Mouse (Mus musculus): Measurements from ENCODE around the gene Slc26a9. TPM values are rescaled to one million over a fixed set of nuclear protein-coding genes. Genes with fewer than 3 reads are reported as not detected.

Gene Slc26a9
- polyA plus RNA-seq, 1 experiment from 2014 or later = 0.04 TPM

- no peak overlapping the region for H3K4me2 ChIP-seq (ENCODE audit: low read depth, low read length)
- H3K27ac ChIP-seq (ENCODE audit: low read depth, low read length) = no peak overlapping the region
- no peaks in the 10 kb centered on the region for H3K4me1 ChIP-seq (ENCODE audit: control insufficient read depth, insufficient read depth, low read length)
- no peaks in the 10 kb centered on the region for H3K27me3 ChIP-seq (ENCODE audit: control insufficient read depth, insufficient read depth, low read length)
- H3K9me3 ChIP-seq (ENCODE audit: control insufficient read depth, low read length) = no peaks in the 10 kb centered on the region
- no peak overlapping the region for H3K9ac ChIP-seq (replicated peaks; ENCODE audit: low read depth, low read length)
- no peaks in the 10 kb centered on the region for H3K36me3 ChIP-seq (ENCODE audit: control insufficient read depth, insufficient read depth, low read length)
- 81% methylated on average over 12 of the region's 12 CpGs for WGBS
- no peak for ATAC-seq (ENCODE audit: low read depth)
- no peak overlapping the region for H3K4me3 ChIP-seq (ENCODE audit: low read depth, low read length)
Observed at GRCm38 (mm10) chr1:131730639-131731437, 13.0 kb upstream of the Slc26a9 start.

- Histone ChIP-seq H3K4me2 (ENCODE audit: low read depth, low read length) (no peak overlapping the region), H3K9ac (replicated peaks; ENCODE audit: low read depth, low read length) (no peak overlapping the region), H3K27ac (ENCODE audit: low read depth, low read length) (no peak overlapping the region), H3K4me3 (ENCODE audit: low read depth, low read length) (no peak overlapping the region), H3K36me3 (ENCODE audit: control insufficient read depth, insufficient read depth, low read length) (no peaks in the 10 kb centered on the region), H3K27me3 (ENCODE audit: control insufficient read depth, insufficient read depth, low read length) (no peaks in the 10 kb centered on the region), H3K4me1 (ENCODE audit: control insufficient read depth, insufficient read depth, low read length) (no peaks in the 10 kb centered on the region), H3K9me3 (ENCODE audit: control insufficient read depth, low read length) (no peaks in the 10 kb centered on the region)
- no peak for ATAC-seq (ENCODE audit: low read depth)
- 69% methylated on average over 13 of the region's 13 CpGs for WGBS
Observed at GRCm38 (mm10) chr1:131733474-131734180, 10.2 kb upstream of the Slc26a9 start.

- no peak for ATAC-seq (ENCODE audit: low read depth)
- Histone ChIP-seq H3K4me3 (ENCODE audit: low read depth, low read length) (no peak overlapping the region), H3K27ac (ENCODE audit: low read depth, low read length) (no peak overlapping the region), H3K36me3 (ENCODE audit: control insufficient read depth, insufficient read depth, low read length) (no peaks in the 10 kb centered on the region), H3K27me3 (ENCODE audit: control insufficient read depth, insufficient read depth, low read length) (no peaks in the 10 kb centered on the region), H3K4me1 (ENCODE audit: control insufficient read depth, insufficient read depth, low read length) (no peaks in the 10 kb centered on the region), H3K9me3 (ENCODE audit: control insufficient read depth, low read length) (no peaks in the 10 kb centered on the region), H3K9ac (replicated peaks; ENCODE audit: low read depth, low read length) (no peak overlapping the region), H3K4me2 (ENCODE audit: low read depth, low read length) (no peak overlapping the region)
- 91% methylated on average over 6 of the region's 6 CpGs for WGBS
Observed at GRCm38 (mm10) chr1:131734657-131735273, 9.1 kb upstream of the Slc26a9 start.

GRCm38 (mm10) chr1:131736494-131736893, 7.3 kb upstream of the Slc26a9 start:
- no peak overlapping the region for H3K27ac ChIP-seq (ENCODE audit: low read depth, low read length)
- no peak overlapping the region for H3K4me3 ChIP-seq (ENCODE audit: low read depth, low read length)
- WGBS = 90% methylated on average over 9 of the region's 9 CpGs
- H3K36me3 ChIP-seq (ENCODE audit: control insufficient read depth, insufficient read depth, low read length) = no peaks in the 10 kb centered on the region
- H3K9me3 ChIP-seq (ENCODE audit: control insufficient read depth, low read length) = no peaks in the 10 kb centered on the region
- H3K9ac ChIP-seq (replicated peaks; ENCODE audit: low read depth, low read length) = no peak overlapping the region
- no peak for ATAC-seq (ENCODE audit: low read depth)
- H3K27me3 ChIP-seq (ENCODE audit: control insufficient read depth, insufficient read depth, low read length) = no peaks in the 10 kb centered on the region
- no peak overlapping the region for H3K4me2 ChIP-seq (ENCODE audit: low read depth, low read length)
- no peaks in the 10 kb centered on the region for H3K4me1 ChIP-seq (ENCODE audit: control insufficient read depth, insufficient read depth, low read length)

- no peaks in the 10 kb centered on the region for H3K4me1 ChIP-seq (ENCODE audit: control insufficient read depth, insufficient read depth, low read length)
- H3K9ac ChIP-seq (replicated peaks; ENCODE audit: low read depth, low read length) = no peak overlapping the region
- H3K4me3 ChIP-seq (ENCODE audit: low read depth, low read length) = no peak overlapping the region
- H3K27me3 ChIP-seq (ENCODE audit: control insufficient read depth, insufficient read depth, low read length) = no peaks in the 10 kb centered on the region
- no peaks in the 10 kb centered on the region for H3K36me3 ChIP-seq (ENCODE audit: control insufficient read depth, insufficient read depth, low read length)
- H3K27ac ChIP-seq (ENCODE audit: low read depth, low read length) = no peak overlapping the region
- no peaks in the 10 kb centered on the region for H3K9me3 ChIP-seq (ENCODE audit: control insufficient read depth, low read length)
- no peak overlapping the region for H3K4me2 ChIP-seq (ENCODE audit: low read depth, low read length)
- peak; percentile 61; the same call in 1 of the 2 replicates for ATAC-seq (ENCODE audit: low read depth)
- 78% methylated on average over 5 of the region's 5 CpGs for WGBS
Observed at GRCm38 (mm10) chr1:131737269-131737668, 6.6 kb upstream of the Slc26a9 start.

GRCm38 (mm10) chr1:131738760-131739159, 5.1 kb upstream of the Slc26a9 start:
- Histone ChIP-seq H3K36me3 (ENCODE audit: control insufficient read depth, insufficient read depth, low read length) (no peaks in the 10 kb centered on the region), H3K4me2 (ENCODE audit: low read depth, low read length) (no peak overlapping the region), H3K4me3 (ENCODE audit: low read depth, low read length) (no peak overlapping the region), H3K9me3 (ENCODE audit: control insufficient read depth, low read length) (no peaks in the 10 kb centered on the region), H3K4me1 (ENCODE audit: control insufficient read depth, insufficient read depth, low read length) (no peaks in the 10 kb centered on the region), H3K27me3 (ENCODE audit: control insufficient read depth, insufficient read depth, low read length) (no peaks in the 10 kb centered on the region), H3K9ac (replicated peaks; ENCODE audit: low read depth, low read length) (no peak overlapping the region), H3K27ac (ENCODE audit: low read depth, low read length) (no peak overlapping the region)
- ATAC-seq (ENCODE audit: low read depth) = no peak
- WGBS = 75% methylated on average over 1 of the region's 1 CpGs

GRCm38 (mm10) chr1:131739481-131740160, 4.2 kb upstream of the Slc26a9 start:
- Histone ChIP-seq H3K9me3 (ENCODE audit: control insufficient read depth, low read length) (no peaks in the 10 kb centered on the region), H3K4me2 (ENCODE audit: low read depth, low read length) (no peak overlapping the region), H3K27ac (ENCODE audit: low read depth, low read length) (no peak overlapping the region), H3K36me3 (ENCODE audit: control insufficient read depth, insufficient read depth, low read length) (no peaks in the 10 kb centered on the region), H3K4me1 (ENCODE audit: control insufficient read depth, insufficient read depth, low read length) (no peaks in the 10 kb centered on the region), H3K27me3 (ENCODE audit: control insufficient read depth, insufficient read depth, low read length) (no peaks in the 10 kb centered on the region), H3K9ac (replicated peaks; ENCODE audit: low read depth, low read length) (no peak overlapping the region), H3K4me3 (ENCODE audit: low read depth, low read length) (no peak overlapping the region)
- no peak for ATAC-seq (ENCODE audit: low read depth)
- 96% methylated on average over 9 of the region's 9 CpGs for WGBS

GRCm38 (mm10) chr1:131745391-131745790, 1.6 kb downstream of the Slc26a9 start:
- Histone ChIP-seq H3K27ac (ENCODE audit: low read depth, low read length) (no peak overlapping the region), H3K9me3 (ENCODE audit: control insufficient read depth, low read length) (no peaks in the 10 kb centered on the region), H3K4me2 (ENCODE audit: low read depth, low read length) (no peak overlapping the region), H3K27me3 (ENCODE audit: control insufficient read depth, insufficient read depth, low read length) (no peaks in the 10 kb centered on the region), H3K4me1 (ENCODE audit: control insufficient read depth, insufficient read depth, low read length) (no peaks in the 10 kb centered on the region), H3K36me3 (ENCODE audit: control insufficient read depth, insufficient read depth, low read length) (no peaks in the 10 kb centered on the region), H3K4me3 (ENCODE audit: low read depth, low read length) (no peak overlapping the region), H3K9ac (replicated peaks; ENCODE audit: low read depth, low read length) (no peak overlapping the region)
- 62% methylated on average over 5 of the region's 5 CpGs for WGBS
- ATAC-seq (ENCODE audit: low read depth) = no peak
